Mouse (Mus musculus) midbrain, embryonic 11.5 days (tissue): ENCODE measurements around the gene Slc26a11. TPM values are rescaled to one million over a fixed set of nuclear protein-coding genes. Genes with fewer than 3 reads are reported as not detected.

Experiments used
- ATAC-seq: fragments of 200-750 bp; cut with Nextera tagmentation; 2 replicates; pipeline ENCODE4 v1.8.0; 2017; ENCODE audit warnings: moderate TSS enrichment, moderate library complexity; ENCODE audit not compliant: low FRiP score
- DNase-seq: peaks from one replicate; pipeline ENCODE4 v3.0.0; 2015; ENCODE audit warnings: low spot score; ENCODE audit errors: missing footprints
- H3K27ac ChIP-seq: fragments of 300-500 bp; sonication (generic); 2 replicates; pipeline ENCODE4 v1.5.1; 2014; ENCODE audit warnings: low read depth, low read length
- H3K27me3 ChIP-seq: fragments of 300-500 bp; sonication (generic); 2 replicates; pipeline ENCODE4 v1.6.1; 2014; ENCODE audit warnings: mild to moderate bottlenecking, low read length, moderate library complexity, mixed read lengths; ENCODE audit not compliant: control insufficient read depth, insufficient read depth
- H3K36me3 ChIP-seq: fragments of 300-500 bp; sonication (generic); 2 replicates; pipeline ENCODE4 v1.6.1; 2014; ENCODE audit warnings: mild to moderate bottlenecking, low read length, moderate library complexity, mixed read lengths; ENCODE audit not compliant: control insufficient read depth, insufficient read depth
- H3K4me1 ChIP-seq: fragments of 300-500 bp; sonication (generic); 2 replicates; pipeline ENCODE4 v1.6.1; 2014; ENCODE audit warnings: low read length; ENCODE audit not compliant: control insufficient read depth, insufficient read depth
- H3K4me2 ChIP-seq: fragments of 300-500 bp; sonication (generic); 2 replicates; pipeline ENCODE4 v1.6.1; 2014; ENCODE audit warnings: mild to moderate bottlenecking, moderate library complexity
- H3K4me3 ChIP-seq: fragments of 300-500 bp; sonication (generic); 2 replicates; pipeline ENCODE4 v1.5.1; 2014; ENCODE audit warnings: low read depth, low read length
- H3K9ac ChIP-seq: fragments of 300-500 bp; sonication (generic); 2 replicates; pipeline ENCODE4 v1.6.1; 2014; ENCODE audit warnings: low read length
- H3K9me3 ChIP-seq: fragments of 300-500 bp; sonication (generic); 2 replicates; pipeline ENCODE4 v1.6.1; 2016; ENCODE audit warnings: low read length; ENCODE audit not compliant: control insufficient read depth
- WGBS: fragments of 180-500 bp; shearing (Covaris S2); extraction: QIAGEN DNeasy Blood & Tissue Kit; methylation state at CpG from one replicate; pipeline ENCODE4 v1.1.7; 2014; 5-methylcytosine and 5-hydroxymethylcytosine counted together
- polyA plus RNA-seq: library from polyadenylated mRNA; unstranded; fragments of >200 nt; fragmentation: Nextera tagmentation; extraction: Ambion mirVana; gene quantifications from 2 replicates; pipeline ENCODE4 v1.2.1, GENCODE M21; 2014

The Slc26a11 gene
- polyA plus RNA-seq, 1 experiment from 2014 or later = 5.1 TPM

DNA sequence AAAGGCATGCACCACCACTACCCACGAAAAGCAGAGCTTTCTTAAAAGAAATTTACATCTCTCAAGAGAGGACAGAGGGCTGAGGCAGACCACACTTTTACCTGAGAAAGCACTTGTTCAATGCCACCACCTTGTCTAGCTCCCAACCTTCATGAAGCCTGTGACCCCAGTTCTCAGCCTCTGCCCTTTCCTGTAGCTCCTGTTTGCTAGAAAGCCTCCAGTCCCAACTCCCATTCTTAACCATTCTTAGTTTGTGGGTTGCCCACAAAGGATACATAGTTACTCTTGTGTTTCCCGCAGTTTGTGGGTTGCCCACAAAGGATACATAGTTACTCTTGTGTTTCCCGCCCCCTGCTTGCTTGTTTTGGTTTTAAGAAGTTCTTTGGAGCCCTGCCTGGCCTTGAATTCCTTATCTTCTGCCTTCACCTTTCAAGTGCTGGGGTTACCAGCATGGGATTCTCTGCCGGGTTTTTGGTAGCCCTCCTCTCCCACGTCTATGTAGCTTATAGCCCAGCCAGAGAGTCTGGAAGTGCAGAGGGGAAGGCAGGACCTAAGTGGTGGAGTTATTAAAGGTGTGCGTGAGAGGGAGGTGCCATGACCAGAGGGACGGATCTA, 36.1 kb downstream of the Slc26a11 start:
- Histone ChIP-seq H3K27me3 (peaks cover 80% of the 10 kb centered on the region), H3K4me1 (peaks cover 19% of the 10 kb centered on the region), H3K36me3 (no peaks in the 10 kb centered on the region), H3K4me3 (no peak overlapping the region), H3K4me2 (no peak overlapping the region), H3K9ac (no peak overlapping the region), H3K27ac (no peak overlapping the region), H3K9me3 (no peaks in the 10 kb centered on the region)
- DNase-seq = peak; percentile 90
- 27% methylated on average over 7 of the region's 7 CpGs for WGBS
- no peak for ATAC-seq

DNA sequence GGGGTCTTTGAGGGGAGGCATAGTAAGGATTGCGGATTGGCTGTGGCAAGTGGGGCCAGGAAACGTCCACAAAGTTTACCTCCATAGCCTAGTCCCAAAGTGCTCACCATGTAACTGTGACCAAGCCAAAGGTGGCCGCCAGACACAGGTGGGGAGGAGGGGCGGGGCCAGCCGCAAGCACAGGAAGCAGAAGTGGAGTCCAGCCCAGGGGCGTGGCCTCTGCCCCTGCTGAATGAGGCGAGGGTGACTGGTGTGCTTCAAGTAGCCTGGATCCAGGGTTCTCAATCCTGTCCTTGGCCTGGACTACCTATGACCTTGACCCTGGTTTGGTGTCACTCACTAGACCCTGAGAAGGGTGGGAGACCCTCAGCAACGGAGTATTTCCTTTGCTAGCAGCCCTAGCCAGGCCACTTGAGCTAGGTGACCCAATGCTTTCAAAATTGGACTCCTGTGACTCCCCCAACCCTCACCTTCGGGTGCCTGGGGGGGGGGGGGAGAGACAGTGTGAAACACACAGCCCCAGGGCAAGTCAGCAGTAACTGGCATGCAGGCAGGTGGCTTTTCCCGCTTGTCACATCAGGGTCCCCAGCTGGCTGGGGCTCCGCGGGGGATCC, 36.8 kb downstream of the Slc26a11 start:
- H3K4me1 ChIP-seq = peaks cover 19% of the 10 kb centered on the region
- no peak for DNase-seq
- 8% methylated on average over 12 of the region's 12 CpGs for WGBS
- no peak overlapping the region for H3K9ac ChIP-seq
- H3K27ac ChIP-seq = no peak overlapping the region
- H3K4me2 ChIP-seq = peak overlapping the region; percentile 77; the same call in 1 of the 2 replicates
- ATAC-seq = no peak
- no peak overlapping the region; the same call in 1 of the 2 replicates for H3K4me3 ChIP-seq
- no peaks in the 10 kb centered on the region for H3K9me3 ChIP-seq
- peaks cover 83% of the 10 kb centered on the region for H3K27me3 ChIP-seq
- no peaks in the 10 kb centered on the region for H3K36me3 ChIP-seq

GRCm38 (mm10) chr11:119392800-119393482, 37.6 kb downstream of the Slc26a11 start, which contains the start of gene Rnf213:
Rnf213 (plus strand) TSS chr11:119393100.
- WGBS = under 1% methylated on average over 19 of the region's 19 CpGs
- H3K9ac ChIP-seq = peak within 1 kb of the TSS; percentile 54; the same call in 1 of the 2 replicates
- peaks cover 19% of the 10 kb centered on the region for H3K4me1 ChIP-seq
- DNase-seq (peak; percentile 93), ATAC-seq (peak; percentile 43; the same call in 1 of the 2 replicates)
- no peaks in the 10 kb centered on the region for H3K9me3 ChIP-seq
- peaks cover 80% of the 10 kb centered on the region for H3K27me3 ChIP-seq
- H3K4me2 ChIP-seq = peak within 1 kb of the TSS; percentile 77
- no peak within 1 kb of the TSS for H3K27ac ChIP-seq
- no peaks in the 10 kb centered on the region for H3K36me3 ChIP-seq
- peak within 1 kb of the TSS; percentile 39 for H3K4me3 ChIP-seq

- Histone ChIP-seq H3K27me3 (peaks cover 79% of the 10 kb centered on the region), H3K4me1 (peaks cover 19% of the 10 kb centered on the region), H3K4me3 (peak overlapping the region; percentile 39), H3K27ac (no peak overlapping the region), H3K9me3 (no peaks in the 10 kb centered on the region), H3K9ac (peak overlapping the region; percentile 54; the same call in 1 of the 2 replicates), H3K4me2 (peak overlapping the region; percentile 77), H3K36me3 (no peaks in the 10 kb centered on the region)
- peak; percentile 91 for DNase-seq
- ATAC-seq = no peak
- 29% methylated on average over 7 of the region's 7 CpGs for WGBS
Measured at GRCm38 (mm10) chr11:119393483-119393804, 38.1 kb downstream of the Slc26a11 start.

DNA sequence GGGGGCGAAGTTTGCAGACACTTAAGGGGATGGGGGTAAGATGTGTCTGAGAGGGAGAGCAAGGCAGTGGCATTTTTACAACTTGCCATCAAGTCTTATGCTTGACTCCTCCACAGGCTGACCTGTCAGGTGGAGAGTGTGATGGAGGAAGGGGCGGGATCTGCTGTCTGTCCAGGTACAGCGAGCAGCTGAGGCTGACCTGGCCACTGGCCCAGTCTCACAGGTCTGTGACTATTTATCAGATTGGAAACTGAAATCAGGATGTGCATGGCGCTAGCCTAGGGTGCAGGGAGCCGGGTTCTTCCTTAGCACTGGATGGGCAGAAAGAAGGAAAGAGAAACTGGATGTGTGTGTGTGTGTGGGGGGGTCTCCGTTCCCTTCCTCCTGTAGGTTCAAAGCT, 38.9 kb downstream of the Slc26a11 start:
- Histone ChIP-seq H3K27me3 (peaks cover 72% of the 10 kb centered on the region), H3K36me3 (no peaks in the 10 kb centered on the region), H3K27ac (no peak overlapping the region), H3K4me1 (peaks cover 19% of the 10 kb centered on the region), H3K9ac (no peak overlapping the region), H3K9me3 (no peaks in the 10 kb centered on the region), H3K4me2 (no peak overlapping the region), H3K4me3 (no peak overlapping the region)
- 51% methylated on average over 6 of the region's 6 CpGs for WGBS
- no peak for DNase-seq
- ATAC-seq = no peak

- H3K27me3 ChIP-seq = peaks cover 60% of the 10 kb centered on the region
- peaks cover 12% of the 10 kb centered on the region for H3K4me1 ChIP-seq
- no peak overlapping the region for H3K9ac ChIP-seq
- no peak overlapping the region for H3K4me3 ChIP-seq
- DNase-seq = no peak
- no peaks in the 10 kb centered on the region for H3K36me3 ChIP-seq
- H3K27ac ChIP-seq = no peak overlapping the region
- no peak overlapping the region for H3K4me2 ChIP-seq
- no peaks in the 10 kb centered on the region for H3K9me3 ChIP-seq
- ATAC-seq = no peak
- 2% methylated on average over 7 of the region's 7 CpGs for WGBS
Measured at GRCm38 (mm10) chr11:119395394-119395793, 40.0 kb downstream of the Slc26a11 start.

- ATAC-seq = no peak
- Histone ChIP-seq H3K27me3 (peaks cover 55% of the 10 kb centered on the region), H3K36me3 (no peaks in the 10 kb centered on the region), H3K27ac (no peak overlapping the region), H3K4me3 (no peak overlapping the region), H3K4me1 (peaks cover 7% of the 10 kb centered on the region; the same call in 1 of the 2 replicates), H3K9ac (no peak overlapping the region), H3K9me3 (no peaks in the 10 kb centered on the region), H3K4me2 (no peak overlapping the region)
- WGBS = 14% methylated on average over 13 of the region's 13 CpGs
- no peak for DNase-seq
Measured at GRCm38 (mm10) chr11:119395931-119396330, 40.6 kb downstream of the Slc26a11 start.

DNA sequence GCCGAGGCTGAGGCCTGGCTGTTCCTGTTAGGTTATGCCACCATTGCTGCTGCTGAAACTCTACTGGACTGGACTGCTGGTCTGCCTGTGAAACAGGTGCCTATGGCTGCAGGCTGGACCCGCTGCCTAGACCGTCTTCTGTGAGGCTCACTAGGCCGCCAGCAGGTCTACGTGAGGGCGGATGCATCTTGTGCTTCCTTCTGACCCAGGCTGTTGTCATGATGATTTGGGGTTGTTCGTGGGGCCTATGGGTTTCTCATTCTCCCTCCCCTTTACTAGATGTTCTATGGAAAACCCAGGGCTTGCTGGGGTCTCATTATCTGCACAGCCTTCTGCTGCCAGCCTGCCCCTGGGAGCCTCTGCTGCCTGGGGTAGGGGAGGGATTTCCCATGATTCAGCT, 41.1 kb downstream of the Slc26a11 start:
- 35% methylated on average over 7 of the region's 7 CpGs for WGBS
- DNase-seq = no peak
- peaks cover 50% of the 10 kb centered on the region for H3K27me3 ChIP-seq

More for the DNA sequence above, 41.1 kb downstream of the Slc26a11 start:
- no peaks in the 10 kb centered on the region for H3K36me3 ChIP-seq
- H3K4me2 ChIP-seq = no peak overlapping the region
- H3K9ac ChIP-seq = no peak overlapping the region
- no peak for ATAC-seq
- H3K4me1 ChIP-seq = peaks cover 7% of the 10 kb centered on the region; the same call in 1 of the 2 replicates
- H3K4me3 ChIP-seq = no peak overlapping the region
- H3K27ac ChIP-seq = no peak overlapping the region
- no peaks in the 10 kb centered on the region for H3K9me3 ChIP-seq
